Mouse (Mus musculus): ENCODE data around the gene Gm8369. TPM values are rescaled to one million over a fixed set of nuclear protein-coding genes. Genes with fewer than 3 reads are reported as not detected.

Gm8369 gene
- total RNA-seq (2023): 187 to 210 TPM (median 201 TPM) in 4 replicates

DNA sequence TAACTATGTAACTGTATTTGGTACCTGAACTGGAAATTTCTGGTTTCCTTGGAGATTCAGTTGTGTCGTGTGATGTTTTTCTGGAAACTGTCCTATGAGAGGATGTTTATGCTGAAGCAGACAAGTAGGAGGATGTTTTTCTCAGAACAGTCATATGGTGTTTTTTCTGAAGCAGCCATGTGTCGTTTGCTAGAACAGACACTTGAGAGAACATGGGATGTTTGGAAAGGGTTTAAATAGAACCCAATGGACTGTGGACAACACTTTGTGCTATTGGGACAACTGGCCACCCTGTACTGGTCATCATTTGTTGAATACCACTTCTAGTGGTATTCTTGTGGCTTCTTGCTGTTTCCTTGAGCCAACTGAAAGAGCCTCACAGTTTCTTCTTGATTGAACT, at the start of gene Gm8369:
TSS of gene Gm8369 (plus strand) at position 193 of the 400 bp plus-strand sequence.

GRCm38 (mm10) chr19:11443338-11443737, 42.4 kb upstream of the Gm8369 start, which contains the start of gene Ms4a4b:
Ms4a4b (plus strand) TSS chr19:11443553.

GRCm38 (mm10) chr19:11469215-11469614, 16.5 kb upstream of the Gm8369 start, which contains the start of gene Ms4a6c:
Ms4a6c (plus strand) TSS chr19:11469366.

GRCm38 (mm10) chr19:11516246-11516645, 30.5 kb downstream of the Gm8369 start, which contains the start of gene Ms4a6b:
Ms4a6b (plus strand) TSS chr19:11516512.

DNA sequence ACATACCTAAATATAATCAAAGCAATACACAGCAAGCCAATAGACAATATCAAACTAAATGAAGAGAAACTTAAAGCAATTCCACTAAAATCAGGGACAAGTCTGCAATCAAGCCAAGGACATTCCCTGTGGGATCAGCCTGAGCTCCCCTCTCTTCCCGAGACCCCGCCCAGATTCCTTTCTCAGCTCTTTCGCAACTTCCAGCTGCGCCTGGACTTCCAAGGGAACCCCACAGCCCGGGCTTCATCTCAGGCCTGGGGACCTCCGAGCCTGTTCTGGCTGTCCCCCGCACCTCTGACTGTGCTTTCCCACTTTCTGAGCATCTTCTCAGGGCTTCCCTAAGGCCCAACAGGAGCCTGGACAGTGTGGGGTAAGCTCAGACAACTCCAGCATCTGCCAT, 50.9 kb downstream of the Gm8369 start, which contains the start of gene Ms4a4d:
TSS of gene Ms4a4d (plus strand) at position 209 of the 400 bp plus-strand sequence.

Other genes starting within 250 kb of the Gm8369 start
- 679 to 695 TPM (median 691 TPM) in 4 replicates for gene Ms4a1, start 219.7 kb upstream of the Gm8369 start, total RNA-seq (2023)
- gene Ms4a5, start 202.1 kb upstream of the Gm8369 start, total RNA-seq (2023): not detected in 4 replicates
- 0.54 to 1.1 TPM (median 0.64 TPM) in 4 replicates for gene Ms4a14, start 171.5 kb upstream of the Gm8369 start, total RNA-seq (2023)
- gene Ms4a7, start 149.8 kb upstream of the Gm8369 start, total RNA-seq (2023): 1.8 to 2.7 TPM (median 2.3 TPM) in 4 replicates
- 1.0 to 1.5 TPM (median 1.2 TPM) in 4 replicates for gene Ms4a4a, start 110.4 kb upstream of the Gm8369 start, total RNA-seq (2023)
- gene Ms4a4c, start 81.2 kb upstream of the Gm8369 start, total RNA-seq (2023): 170 to 195 TPM (median 183 TPM) in 4 replicates
- gene Ms4a4b, start 42.4 kb upstream of the Gm8369 start, total RNA-seq (2023): 16.3 to 21.1 TPM (median 18.4 TPM) in 4 replicates
- 15.3 to 23.6 TPM (median 17.7 TPM) in 4 replicates for gene Ms4a6c, start 16.6 kb upstream of the Gm8369 start, total RNA-seq (2023)
- gene Ms4a6b, start 30.6 kb downstream of the Gm8369 start, total RNA-seq (2023): 70.8 to 89.5 TPM (median 81.5 TPM) in 4 replicates
- 0.51 TPM in 1 of 4 replicates, not detected in the others for gene Ms4a4d, start 50.9 kb downstream of the Gm8369 start, total RNA-seq (2023)
- gene Ms4a6d, start 118.9 kb downstream of the Gm8369 start, total RNA-seq (2023): 2.6 to 3.6 TPM (median 3.3 TPM) in 4 replicates
- not detected in 4 replicates for gene Ms4a2, start 137.8 kb downstream of the Gm8369 start, total RNA-seq (2023)
- gene Ms4a3, start 154.9 kb downstream of the Gm8369 start, total RNA-seq (2023): not detected in 4 replicates
- not detected in 4 replicates for gene Oosp2, start 174.6 kb downstream of the Gm8369 start, total RNA-seq (2023)
- 1.4 to 3.7 TPM (median 1.9 TPM) in 4 replicates for gene Oosp1, start 205.2 kb downstream of the Gm8369 start, total RNA-seq (2023)
- gene Oosp3, start 211.1 kb downstream of the Gm8369 start, total RNA-seq (2023): not detected in 4 replicates